Mouse (Mus musculus): ENCODE data around the gene Phf6.
"Not testable (repeated sequence)": the region's sequence is repeated elsewhere in the genome, so short reads cannot be mapped to it uniquely, and the experiment has no call there.

DNA sequence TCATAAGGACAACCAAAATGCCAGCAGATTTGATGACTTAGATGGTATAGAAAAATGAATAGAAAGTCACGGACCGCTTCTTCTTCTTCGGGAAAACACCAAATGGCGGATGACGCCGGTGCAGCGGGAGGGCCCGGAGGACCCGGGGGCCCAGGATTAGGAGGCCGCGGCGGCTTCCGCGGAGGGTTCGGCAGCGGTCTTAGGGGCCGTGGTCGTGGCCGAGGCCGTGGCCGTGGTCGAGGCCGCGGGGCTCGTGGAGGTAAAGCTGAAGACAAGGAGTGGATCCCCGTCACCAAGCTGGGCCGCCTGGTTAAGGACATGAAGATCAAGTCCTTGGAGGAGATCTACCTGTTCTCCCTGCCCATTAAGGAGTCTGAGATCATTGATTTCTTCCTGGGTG, 13.6 kb upstream of the Phf6 start:
- TF ChIP-seq CTCF (IDR thresholded peaks at IDR 0.05; ENCODE audit: low read depth, low read length); EP300 (IDR thresholded peaks at IDR 0.05; ENCODE audit: insufficient read depth, low read depth, low read length): not testable (repeated sequence)
